Mouse (Mus musculus): ENCODE results near the gene Ambn.
"Not testable (repeated sequence)": the region's sequence is repeated elsewhere in the genome, so short reads cannot be mapped to it uniquely, and the experiment has no call there.

Ambn gene
- long read RNA-seq, experiment 1, result 0 reads
- long read RNA-seq, experiment 2, result 0 reads

DNA sequence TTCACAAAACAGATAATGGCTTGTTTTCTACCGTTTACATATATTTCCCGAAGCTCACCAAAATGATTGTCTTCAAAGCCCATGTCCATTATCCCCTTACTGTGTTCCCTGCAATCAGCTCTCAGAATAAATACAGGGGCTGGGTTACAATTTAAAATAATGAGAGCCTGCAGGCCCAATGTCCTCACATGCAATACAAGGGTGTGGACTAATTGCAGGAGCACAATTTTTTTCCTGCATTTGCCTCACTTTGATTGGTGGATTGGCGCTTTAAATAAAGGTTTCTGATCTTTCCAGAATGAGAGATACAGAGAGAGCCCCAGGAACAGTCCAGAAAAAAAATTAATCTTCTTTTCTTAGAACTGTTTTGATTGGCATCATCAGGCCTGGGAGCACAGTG lies at the start of gene Ambn:
Gene Ambn (plus strand): TSS at position 301 of the 400 bp plus-strand sequence.
- intact Hi-C loops (cut with DNase I), result no loop called here

DNA sequence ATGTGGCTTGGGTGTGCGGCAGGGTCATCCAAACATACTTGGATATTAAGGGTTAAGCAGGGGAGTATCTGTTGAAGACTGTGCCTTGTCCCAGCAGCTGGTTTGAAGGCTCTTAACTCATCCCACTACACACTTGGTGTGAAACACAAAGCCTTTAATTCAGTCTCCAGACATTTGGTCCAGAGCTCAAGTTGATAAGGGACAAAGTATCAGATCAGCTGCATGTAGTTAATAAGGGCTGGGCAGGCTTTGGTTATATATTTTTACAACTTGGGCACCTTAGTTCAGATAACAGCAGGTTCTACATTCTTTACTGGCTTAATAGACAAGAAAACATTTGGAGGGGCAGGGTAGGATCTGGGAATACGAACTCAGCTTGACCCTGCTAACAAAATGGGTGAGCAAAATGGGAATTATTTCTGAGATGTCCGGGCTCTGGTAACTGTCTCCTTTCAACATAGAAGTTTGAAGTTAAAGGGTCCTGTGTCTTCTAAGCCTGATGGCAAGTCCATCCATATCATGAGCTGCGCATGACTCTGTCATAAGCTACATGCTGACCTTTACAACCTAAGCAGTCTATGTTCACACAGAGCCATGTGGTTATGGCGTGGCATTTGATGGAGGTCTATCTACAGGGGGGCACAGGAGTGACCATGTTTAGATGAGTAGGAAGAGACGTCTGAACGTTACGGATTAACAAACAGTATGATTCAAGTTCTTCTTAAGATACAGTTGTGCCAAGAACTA lies 35.3 kb upstream of the Ambn start:
- intact Hi-C loops (cut with DNase I), result no loop called here

DNA sequence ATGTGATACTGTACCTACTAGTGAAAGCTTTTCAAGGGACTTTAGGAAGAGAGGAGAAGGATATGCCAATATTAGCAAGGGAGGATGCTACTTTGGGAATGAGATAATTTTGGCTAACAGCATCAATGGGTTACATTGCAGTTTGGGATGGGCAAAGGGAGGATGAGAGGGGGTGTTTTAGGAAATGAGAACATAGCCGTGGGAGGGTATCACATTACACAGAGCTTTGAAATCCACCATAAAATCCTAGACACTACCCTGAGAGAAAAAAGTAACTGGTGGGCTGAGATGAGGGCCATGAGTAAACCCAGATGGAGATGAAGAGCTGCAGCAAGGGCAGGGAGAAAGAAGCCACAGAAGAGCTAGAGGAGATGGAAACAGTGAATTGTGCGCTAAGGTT lies 30.9 kb upstream of the Ambn start:
- intact Hi-C loops (cut with DNase I), result not testable (repeated sequence)

DNA sequence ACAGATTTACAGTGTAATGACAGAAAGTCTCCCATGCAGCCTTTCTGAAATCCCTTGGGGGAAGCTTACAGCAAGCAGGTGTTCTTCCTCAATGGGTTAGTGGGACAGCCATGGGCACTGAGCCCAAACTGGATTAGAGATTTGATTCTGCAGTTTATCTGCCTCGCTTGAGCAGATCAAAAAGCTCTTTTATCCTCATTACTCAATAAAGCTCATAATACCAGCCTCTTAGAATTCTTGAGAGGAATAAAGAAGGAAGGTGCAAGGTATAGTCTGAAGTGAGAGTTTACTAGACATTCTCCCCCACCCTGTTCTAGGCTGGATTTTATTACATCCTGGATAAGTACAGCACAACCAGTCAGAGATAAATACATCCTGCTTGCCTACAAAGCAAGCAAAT lies 29.0 kb upstream of the Ambn start:
- intact Hi-C loops (cut with DNase I), result no loop called here

DNA sequence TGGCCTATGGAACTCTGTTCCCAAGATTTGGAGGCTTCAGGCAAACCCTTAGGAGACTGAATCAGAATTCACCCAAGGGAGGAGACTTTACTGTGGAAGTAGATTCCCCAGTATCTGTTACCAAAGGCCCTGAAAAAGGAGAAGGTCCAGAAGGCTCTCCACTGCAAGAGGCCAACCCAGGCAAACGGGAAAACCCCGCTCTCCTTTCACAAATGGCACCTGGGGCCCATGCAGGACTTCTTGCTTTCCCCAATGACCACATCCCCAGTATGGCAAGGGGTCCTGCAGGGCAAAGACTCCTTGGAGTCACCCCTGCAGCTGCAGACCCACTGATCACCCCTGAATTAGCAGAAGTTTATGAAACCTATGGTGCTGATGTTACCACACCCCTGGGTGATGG lies 11.7 kb downstream of the Ambn start:
- intact Hi-C loops (cut with DNase I), result no loop called here

DNA sequence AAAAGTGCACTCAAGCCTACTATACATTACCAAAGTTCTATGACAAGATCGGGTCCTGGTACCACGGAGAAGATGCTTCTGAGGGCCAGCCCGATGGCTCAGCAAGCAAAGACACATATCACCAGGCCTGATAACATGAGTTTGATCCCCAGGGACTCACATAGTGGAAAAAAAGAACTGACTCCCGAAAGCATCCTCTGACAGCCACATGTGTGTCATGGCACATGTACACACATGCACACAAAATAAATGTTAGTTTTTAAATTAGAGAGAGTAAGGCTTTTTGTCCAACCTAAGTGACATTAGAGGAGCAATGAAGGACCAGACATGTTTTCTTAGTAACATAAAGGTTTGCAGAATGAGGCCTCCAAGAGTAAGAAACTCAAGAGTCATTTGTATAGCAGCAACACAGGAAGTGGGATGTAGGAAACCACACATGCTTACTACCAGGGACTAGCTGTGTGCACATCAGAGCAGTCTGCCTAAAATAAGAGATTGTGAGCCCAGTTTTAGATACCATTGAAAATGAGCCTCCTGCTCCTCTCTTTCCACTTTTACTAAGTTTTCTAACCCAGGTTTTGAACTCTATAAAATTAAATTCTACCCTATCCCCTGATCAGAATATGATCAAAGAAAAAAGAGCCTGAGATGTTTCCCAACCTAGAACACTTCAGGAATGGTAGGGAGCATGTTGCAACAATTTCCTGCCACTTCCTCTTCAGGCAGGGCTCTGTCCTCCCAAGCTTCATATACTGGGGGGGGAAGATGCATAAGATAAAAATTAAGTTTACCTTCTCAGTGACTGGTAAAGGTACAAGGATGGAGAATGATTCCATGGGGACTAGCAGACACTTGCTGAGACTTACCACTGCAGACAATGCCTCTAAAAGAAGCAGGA lies 13.3 kb downstream of the Ambn start:
- intact Hi-C loops (cut with DNase I), result no loop called here

DNA sequence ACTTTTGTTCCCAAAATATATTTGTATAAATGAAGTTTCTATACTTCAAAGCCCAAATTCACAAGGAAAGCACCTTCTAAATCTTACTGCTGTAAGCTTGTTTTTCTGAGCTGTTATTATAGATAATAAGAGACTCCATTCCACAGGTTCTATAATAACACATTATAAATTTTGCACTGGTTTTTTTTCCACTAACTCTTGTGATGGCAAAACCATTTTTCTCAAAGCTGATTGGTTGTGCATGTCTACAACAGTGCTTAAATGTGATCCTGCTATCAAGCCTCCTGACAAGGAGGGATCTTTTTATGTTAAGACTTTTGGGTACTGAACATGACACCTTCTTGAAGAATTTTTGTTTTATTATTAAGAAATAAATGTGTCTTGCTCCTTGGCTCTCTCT lies 31.9 kb downstream of the Ambn start, which contains the start of gene Enam:
Gene Enam (plus strand): TSS at position 301 of the 400 bp plus-strand sequence.
- intact Hi-C loops (cut with DNase I), result no loop called here

DNA sequence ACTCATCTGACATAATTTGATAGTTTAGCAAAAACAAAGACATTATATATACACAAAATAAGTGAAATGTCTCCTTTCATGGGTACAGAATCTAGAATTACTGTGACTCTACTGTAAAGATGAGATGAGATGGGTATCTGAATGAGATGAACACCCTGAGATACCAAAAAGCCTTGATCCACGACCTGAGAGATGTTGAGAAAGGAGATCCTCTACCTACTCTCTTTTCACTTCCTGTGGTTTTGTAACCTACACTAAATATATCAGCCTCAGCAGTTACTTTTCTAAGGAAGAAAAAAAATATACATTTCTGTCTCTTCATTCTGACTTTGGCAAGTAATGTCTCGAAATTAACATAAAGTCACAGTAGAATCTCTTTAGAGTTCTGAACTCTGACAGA lies 33.2 kb downstream of the Ambn start:
- intact Hi-C loops (cut with DNase I), result no loop called here

DNA sequence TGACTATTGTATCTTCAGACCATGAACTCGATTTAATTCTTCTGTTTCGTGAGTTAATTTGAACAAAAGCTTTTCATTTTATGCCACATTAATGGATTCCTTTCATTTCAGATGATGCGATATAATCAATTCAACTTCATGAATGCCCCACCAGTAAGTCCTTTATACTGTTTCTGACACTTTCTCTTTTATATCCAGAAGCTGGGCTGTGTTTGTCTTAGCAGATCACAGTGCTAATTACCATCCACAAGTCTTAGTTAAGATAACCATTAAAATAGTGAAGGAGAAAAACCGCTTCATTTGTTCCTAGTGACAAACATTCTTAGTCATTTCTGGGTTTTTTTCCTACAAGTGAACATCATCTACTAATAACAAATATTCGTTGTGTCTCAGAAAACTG lies 35.3 kb downstream of the Ambn start:
- intact Hi-C loops (cut with DNase I), result no loop called here

DNA sequence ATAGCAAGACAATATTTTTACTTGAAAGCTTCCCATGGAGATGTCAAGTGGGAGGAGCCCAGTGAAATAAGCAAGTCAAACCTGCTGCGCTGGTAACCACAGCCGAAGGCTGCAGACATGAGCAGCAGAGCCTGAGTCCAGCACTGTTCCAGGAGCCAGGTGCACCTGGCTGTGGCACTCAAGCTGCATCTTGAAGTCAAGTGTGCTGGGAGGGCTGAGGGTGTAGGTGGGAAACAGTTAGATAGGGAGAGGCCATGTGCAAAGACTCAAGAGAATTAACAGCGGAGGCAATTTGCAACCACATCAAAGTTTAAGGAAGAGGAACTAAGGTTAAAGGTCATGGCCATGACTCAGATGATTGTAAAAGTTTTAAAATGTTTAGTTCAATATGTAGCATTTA lies 44.0 kb downstream of the Ambn start:
- intact Hi-C loops (cut with DNase I), result no loop called here

DNA sequence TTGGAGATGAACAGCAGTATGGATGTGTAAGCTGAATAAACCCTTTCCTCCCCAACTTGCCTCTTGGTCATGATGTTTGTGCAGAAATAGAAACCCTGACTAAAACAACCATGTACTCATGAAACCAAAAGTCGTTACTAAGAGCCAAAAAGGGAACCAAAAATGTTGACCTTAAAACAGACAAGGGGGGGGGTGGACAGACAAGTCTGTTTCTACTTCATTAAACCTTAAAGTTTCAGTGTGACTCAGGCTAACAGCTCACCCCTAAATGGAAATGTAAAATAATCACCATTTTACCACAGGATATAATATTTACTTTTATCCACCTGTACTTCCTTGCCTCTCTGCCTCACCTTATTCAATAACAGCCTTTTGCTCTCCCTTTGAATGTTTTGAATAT lies 52.8 kb downstream of the Ambn start:
- intact Hi-C loops (cut with DNase I), result no loop called here

DNA sequence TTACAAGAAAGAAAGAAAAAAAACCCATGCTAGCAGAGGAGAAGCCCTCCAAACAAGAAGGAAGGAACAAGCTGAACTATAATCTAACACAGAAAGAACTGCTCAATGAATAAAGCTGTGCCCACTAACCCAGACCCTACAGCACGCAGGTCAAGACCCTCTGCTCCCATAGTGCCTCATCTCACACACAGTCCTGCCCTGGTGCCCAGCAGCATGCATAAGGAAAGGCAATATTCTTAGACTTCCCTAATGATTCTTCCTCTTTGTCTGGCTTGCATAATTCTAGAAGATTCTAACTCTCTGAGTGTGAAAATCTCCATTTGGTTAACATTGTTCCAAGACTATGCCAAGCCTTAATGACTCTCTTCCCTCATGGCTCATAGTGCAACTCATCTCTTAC lies 53.2 kb downstream of the Ambn start:
- intact Hi-C loops (cut with DNase I), result no loop called here

Data from adrenal gland (tissue).